ENCODE assay signal across 9 mouse cellular contexts in genomic region chr4:85205636-85206211, GRCm38 (mm10). TPM values are rescaled to one million over a fixed set of nuclear protein-coding genes. Genes with fewer than 3 reads are reported as not detected.
DNase-seq lines count a peak whose midpoint lies in the region; ATAC-seq and TF ChIP-seq lines count a peak whose summit lies in the region.
"Had no signal": no experiment of that assay in that cellular context is flagged by ENCODE, and none has a peak within 500 bp of the region (broad histone marks: within the 10 kb centered on the region; RNA-seq: fewer than 3 reads in every experiment).

No protein-coding gene starts in this region.

- TF ChIP-seq EP300 in liver, embryonic 14.5 days (IDR thresholded peaks at IDR 0.05; ENCODE audit: low read depth), result no peak

- ATAC-seq in intestine, embryonic 16.5 days, result peak; percentile 80
- ATAC-seq in liver, embryonic 14.5 days (ENCODE audit: insufficient read depth), result no peak

- WGBS in intestine, embryonic 16.5 days, result under 1% methylated on average over 42 of the region's 43 CpGs
- 1% methylated on average over 41 of the region's 43 CpGs for WGBS in liver, embryonic 14.5 days (ENCODE audit: insufficient replicate concordance)

- no peak for TF ChIP-seq CTCF in embryonic fibroblast, embryonic 13.5 days (IDR thresholded peaks at IDR 0.05; ENCODE audit: borderline replicate concordance, insufficient read depth, low read length)
- TF ChIP-seq CTCF in liver, embryonic 14.5 days (IDR thresholded peaks at IDR 0.05; ENCODE audit: low read depth), result no peak

- no peak for TF ChIP-seq POLR2A in embryonic fibroblast, embryonic 13.5 days (IDR thresholded peaks at IDR 0.05; ENCODE audit: low read depth, low read length)

- H3K36me3 ChIP-seq in intestine, embryonic 16.5 days (ENCODE audit: control insufficient read depth, insufficient read depth, low read length), result no peaks in the 10 kb centered on the region
- H3K36me3 ChIP-seq in liver, embryonic 14.5 days (replicated peaks; ENCODE audit: control insufficient read depth, insufficient read depth, low read depth), result no peaks in the 10 kb centered on the region

- H3K4me3 ChIP-seq in embryonic fibroblast, embryonic 13.5 days (ENCODE audit: insufficient read depth, low read length), result peak overlapping the region; percentile 52
- H3K4me3 ChIP-seq in intestine, embryonic 16.5 days (ENCODE audit: low read length), result peak overlapping the region; percentile 80
- peak overlapping the region; percentile 4 to 47 for H3K4me3 ChIP-seq in liver, embryonic 14.5 days (ENCODE audit: insufficient read depth in 1 of 2, low read depth in 2 of 2, low read length in 2 of 2)

- H3K4me2 ChIP-seq in intestine, embryonic 16.5 days (ENCODE audit: low read depth, low read length), result peak overlapping the region; percentile 87
- H3K4me2 ChIP-seq in liver, embryonic 14.5 days (ENCODE audit: low read depth), result peak overlapping the region; percentile 55

- H3K27ac ChIP-seq in embryonic fibroblast, embryonic 13.5 days (ENCODE audit: insufficient read depth, low read length), result no peak overlapping the region
- H3K27ac ChIP-seq in intestine, embryonic 16.5 days (ENCODE audit: low read length), result peak overlapping the region; percentile 64
- H3K27ac ChIP-seq in liver, embryonic 14.5 days, result no peak overlapping the region

- no peaks in the 10 kb centered on the region for H3K4me1 ChIP-seq in embryonic fibroblast, embryonic 13.5 days (ENCODE audit: control insufficient read depth, insufficient read depth, low read length)
- H3K4me1 ChIP-seq in intestine, embryonic 16.5 days (ENCODE audit: control insufficient read depth, insufficient read depth, low read length), result 0 out of 2 replicates have a peak, but pooled peaks cover 3% of the 10 kb centered on the region
- H3K4me1 ChIP-seq in liver, embryonic 14.5 days (replicated peaks; ENCODE audit: control insufficient read depth in 2 of 2, insufficient read depth in 2 of 2, low read length in 1 of 2), result no peaks in the 10 kb centered on the region

- H3K27me3 ChIP-seq in intestine, embryonic 16.5 days (replicated peaks; ENCODE audit: control insufficient read depth, insufficient read depth, low read length), result 0 out of 2 replicates have a peak, but pooled peaks cover 5% of the 10 kb centered on the region
- H3K27me3 ChIP-seq in liver, embryonic 14.5 days (ENCODE audit: control insufficient read depth, insufficient read depth, low read length), result peaks cover 20% of the 10 kb centered on the region

- peak overlapping the region; percentile 74 for H3K9ac ChIP-seq in intestine, embryonic 16.5 days (ENCODE audit: low read depth, low read length)
- H3K9ac ChIP-seq in liver, embryonic 14.5 days (replicated peaks), result no peak overlapping the region

- H3K9me3 ChIP-seq in intestine, embryonic 16.5 days (ENCODE audit: control insufficient read depth, low read length), result no peaks in the 10 kb centered on the region
- no peaks in the 10 kb centered on the region for H3K9me3 ChIP-seq in liver, embryonic 14.5 days (ENCODE audit: control insufficient read depth, low read length)

- peak; percentile 21 to 43 for DNase-seq in frontal cortex, postnatal 14 days (ENCODE audit: low spot score in 2 of 2)
- DNase-seq in frontal cortex, postnatal 25 days (ENCODE audit: low spot score in 2 of 2), result no peak
- DNase-seq in brain, adult 2 months (ENCODE audit: low read depth, low spot score), result peak; percentile 86
- DNase-seq in liver, embryonic 14.5 days (ENCODE audit: low read depth in 3 of 3, low spot score in 3 of 3), result no peak
- DNase-seq in ovary, postnatal 14 days (ENCODE audit: low spot score), result peak; percentile 1
- no peak for DNase-seq in thymus, postnatal 10 days (ENCODE audit: low spot score in 2 of 2)

RNA-seq across cellular contexts. Expression of gene Sh3gl2, which starts 0.8 kb away (rescaled TPM):
- polyA plus RNA-seq in embryonic fibroblast, embryonic 13.5 days (2011; ENCODE audit: insufficient read length, low read depth, missing spikeins), result 0.28 TPM in 1 of 2 replicates, not detected in the other
- 17.4 and 20.0 TPM in 2 replicates for polyA plus RNA-seq in intestine, embryonic 16.5 days (2015; fragmentation: Nextera tagmentation; extraction: Ambion mirVana)
- 0.04 and 0.10 TPM in 2 replicates for polyA plus RNA-seq in liver, embryonic 14.5 days (2012; rRNA removed)
- not detected in 2 replicates for polyA plus RNA-seq in liver, embryonic 14.5 days (2014; fragmentation: Nextera tagmentation; extraction: Ambion mirVana)
- polyA plus RNA-seq: C2C12 had no signal

Comparison
In these comparisons a context has a peak if more than half of its experiments do, and no peak if none do; other contexts are left out.
1. DNase-seq: peak in frontal cortex, postnatal 14 days (2 of 2), brain, adult 2 months (single experiment) and ovary, postnatal 14 days (single experiment); none in frontal cortex, postnatal 25 days (0 of 2), liver, embryonic 14.5 days (0 of 3) and thymus, postnatal 10 days (0 of 2).
2. H3K4me3 ChIP-seq: peak in every context shown above with its lines; median percentile 80 in intestine, embryonic 16.5 days; 52 in embryonic fibroblast, embryonic 13.5 days; 26 in liver, embryonic 14.5 days.
3. RNA of gene Sh3gl2, which starts 0.8 kb away (polyA plus RNA-seq): 17.4 to 20.0 TPM in intestine, embryonic 16.5 days; 0.28 TPM in embryonic fibroblast, embryonic 13.5 days and 0.04 to 0.10 TPM in liver, embryonic 14.5 days; every median in the first group is over 10 times any median in the second.